Mouse (Mus musculus): ENCODE results near the gene Samd8. TPM values are rescaled to one million over a fixed set of nuclear protein-coding genes. Genes with fewer than 3 reads are reported as not detected.

Samd8 gene
- total and polyA plus RNA-seq, 3 experiments = 10.1 to 31.6 (median 28.8) TPM

GRCm38 (mm10) chr14:21753367-21753766, 3.0 kb downstream of the Samd8 start:
- Histone ChIP-seq H3K4me3 (no peak overlapping the region), H3K27me3 (ENCODE audit: control insufficient read depth, insufficient read depth, low read length) (no peaks in the 10 kb centered on the region), H3K27ac (no peak overlapping the region), H3K9ac (ENCODE audit: low read depth, low read length) (no peak overlapping the region), H3K36me3 (ENCODE audit: control insufficient read depth, insufficient read depth, low read length) (peaks cover 7% of the 10 kb centered on the region), H3K4me1 (ENCODE audit: control insufficient read depth, insufficient read depth, low read length) (peaks cover 2% of the 10 kb centered on the region), H3K79me2 (replicated peaks; ENCODE audit: control insufficient read depth, insufficient read depth, low read length) (peaks cover 4% of the 10 kb centered on the region)
- intact Hi-C loops (cut with DNase I) = loop anchor here (5.0 to 10.0 kb wide), 2 partner anchors 91 to 251 kb away; partner anchors contain the start of gene Comtd1
- DNase-seq = no peak
- TF ChIP-seq POLR2A (IDR thresholded peaks at IDR 0.05; ENCODE audit: insufficient read depth, low read depth, low read length) (no peak), CTCF (IDR thresholded peaks at IDR 0.05) (no peak), EP300 (IDR thresholded peaks at IDR 0.05; ENCODE audit: insufficient read depth, low read depth, low read length) (no peak)
- 69% methylated on average over 4 of the region's 4 CpGs for WGBS

GRCm38 (mm10) chr14:21761560-21761959, 11.2 kb downstream of the Samd8 start:
- DNase-seq = no peak
- peaks cover 10% of the 10 kb centered on the region for H3K79me2 ChIP-seq (replicated peaks; ENCODE audit: control insufficient read depth, insufficient read depth, low read length)
- no peak overlapping the region for H3K4me3 ChIP-seq
- H3K4me1 ChIP-seq (ENCODE audit: control insufficient read depth, insufficient read depth, low read length) = peaks cover 5% of the 10 kb centered on the region
- H3K27me3 ChIP-seq (ENCODE audit: control insufficient read depth, insufficient read depth, low read length) = no peaks in the 10 kb centered on the region
- intact Hi-C loops (cut with DNase I) = no loop called here
- no peak overlapping the region for H3K9ac ChIP-seq (ENCODE audit: low read depth, low read length)
- no peaks in the 10 kb centered on the region for H3K36me3 ChIP-seq (ENCODE audit: control insufficient read depth, insufficient read depth, low read length)
- H3K27ac ChIP-seq = no peak overlapping the region
- TF ChIP-seq POLR2A (IDR thresholded peaks at IDR 0.05; ENCODE audit: insufficient read depth, low read depth, low read length) (no peak), CTCF (IDR thresholded peaks at IDR 0.05) (no peak), EP300 (IDR thresholded peaks at IDR 0.05; ENCODE audit: insufficient read depth, low read depth, low read length) (no peak)
- WGBS = 76% methylated on average over 9 of the region's 9 CpGs

- peaks cover 13% of the 10 kb centered on the region for H3K79me2 ChIP-seq (replicated peaks; ENCODE audit: control insufficient read depth, insufficient read depth, low read length)
- H3K4me1 ChIP-seq (ENCODE audit: control insufficient read depth, insufficient read depth, low read length) = peaks cover 5% of the 10 kb centered on the region
- H3K4me3 ChIP-seq = no peak overlapping the region
- DNase-seq = no peak
- no peaks in the 10 kb centered on the region; the same call in 1 of the 2 replicates for H3K36me3 ChIP-seq (ENCODE audit: control insufficient read depth, insufficient read depth, low read length)
- H3K27me3 ChIP-seq (ENCODE audit: control insufficient read depth, insufficient read depth, low read length) = no peaks in the 10 kb centered on the region
- WGBS = 75% methylated on average over 3 of the region's 3 CpGs
- TF ChIP-seq POLR2A (IDR thresholded peaks at IDR 0.05; ENCODE audit: insufficient read depth, low read depth, low read length) (no peak), EP300 (IDR thresholded peaks at IDR 0.05; ENCODE audit: insufficient read depth, low read depth, low read length) (no peak), CTCF (IDR thresholded peaks at IDR 0.05) (no peak)
- H3K9ac ChIP-seq (ENCODE audit: low read depth, low read length) = no peak overlapping the region
- intact Hi-C loops (cut with DNase I) = no loop called here
- no peak overlapping the region for H3K27ac ChIP-seq
These were observed 13.4 kb downstream of the Samd8 start for GRCm38 (mm10) chr14:21763736-21764135.

GRCm38 (mm10) chr14:21764646-21765045, 14.3 kb downstream of the Samd8 start:
- no peak for DNase-seq
- TF ChIP-seq CTCF (IDR thresholded peaks at IDR 0.05) = no peak
- TF ChIP-seq EP300 (IDR thresholded peaks at IDR 0.05; ENCODE audit: insufficient read depth, low read depth, low read length) = no peak
- TF ChIP-seq POLR2A (IDR thresholded peaks at IDR 0.05; ENCODE audit: insufficient read depth, low read depth, low read length) = no peak

GRCm38 (mm10) chr14:21765754-21766397, 15.5 kb downstream of the Samd8 start:
- WGBS = 55% methylated on average over 7 of the region's 7 CpGs

More at GRCm38 (mm10) chr14:21764646-21765045, 14.3 kb downstream of the Samd8 start:
- Histone ChIP-seq H3K79me2 (replicated peaks; ENCODE audit: control insufficient read depth, insufficient read depth, low read length) (peaks cover 10% of the 10 kb centered on the region), H3K4me3 (no peak overlapping the region), H3K36me3 (ENCODE audit: control insufficient read depth, insufficient read depth, low read length) (no peaks in the 10 kb centered on the region; the same call in 1 of the 2 replicates), H3K4me1 (ENCODE audit: control insufficient read depth, insufficient read depth, low read length) (peaks cover 3% of the 10 kb centered on the region), H3K9ac (ENCODE audit: low read depth, low read length) (no peak overlapping the region), H3K27me3 (ENCODE audit: control insufficient read depth, insufficient read depth, low read length) (no peaks in the 10 kb centered on the region), H3K27ac (no peak overlapping the region)
- 88% methylated on average over 6 of the region's 6 CpGs for WGBS
- intact Hi-C loops (cut with DNase I) = no loop called here

GRCm38 (mm10) chr14:21766398-21766958, 16.1 kb downstream of the Samd8 start:
- H3K27ac ChIP-seq = no peak overlapping the region
- peaks cover 3% of the 10 kb centered on the region for H3K4me1 ChIP-seq (ENCODE audit: control insufficient read depth, insufficient read depth, low read length)
- H3K9ac ChIP-seq (ENCODE audit: low read depth, low read length) = no peak overlapping the region
- no peaks in the 10 kb centered on the region for H3K27me3 ChIP-seq (ENCODE audit: control insufficient read depth, insufficient read depth, low read length)
- no peak for DNase-seq
- H3K4me3 ChIP-seq = no peak overlapping the region
- intact Hi-C loops (cut with DNase I) = no loop called here
- TF ChIP-seq POLR2A (IDR thresholded peaks at IDR 0.05; ENCODE audit: insufficient read depth, low read depth, low read length) = no peak
- no peak for TF ChIP-seq CTCF (IDR thresholded peaks at IDR 0.05)
- TF ChIP-seq EP300 (IDR thresholded peaks at IDR 0.05; ENCODE audit: insufficient read depth, low read depth, low read length) = no peak
- no peaks in the 10 kb centered on the region; the same call in 1 of the 2 replicates for H3K36me3 ChIP-seq (ENCODE audit: control insufficient read depth, insufficient read depth, low read length)
- WGBS = 72% methylated on average over 6 of the region's 6 CpGs
- peaks cover 10% of the 10 kb centered on the region for H3K79me2 ChIP-seq (replicated peaks; ENCODE audit: control insufficient read depth, insufficient read depth, low read length)

More at GRCm38 (mm10) chr14:21765754-21766397, 15.5 kb downstream of the Samd8 start:
- peaks cover 3% of the 10 kb centered on the region for H3K4me1 ChIP-seq (ENCODE audit: control insufficient read depth, insufficient read depth, low read length)
- intact Hi-C loops (cut with DNase I) = no loop called here
- no peak overlapping the region for H3K27ac ChIP-seq
- H3K79me2 ChIP-seq (replicated peaks; ENCODE audit: control insufficient read depth, insufficient read depth, low read length) = peaks cover 10% of the 10 kb centered on the region
- no peak overlapping the region for H3K4me3 ChIP-seq
- DNase-seq = no peak
- no peaks in the 10 kb centered on the region for H3K27me3 ChIP-seq (ENCODE audit: control insufficient read depth, insufficient read depth, low read length)
- H3K36me3 ChIP-seq (ENCODE audit: control insufficient read depth, insufficient read depth, low read length) = no peaks in the 10 kb centered on the region; the same call in 1 of the 2 replicates
- TF ChIP-seq CTCF (IDR thresholded peaks at IDR 0.05) (no peak), EP300 (IDR thresholded peaks at IDR 0.05; ENCODE audit: insufficient read depth, low read depth, low read length) (no peak), POLR2A (IDR thresholded peaks at IDR 0.05; ENCODE audit: insufficient read depth, low read depth, low read length) (no peak)
- no peak overlapping the region for H3K9ac ChIP-seq (ENCODE audit: low read depth, low read length)
